In the genomic region with DNA sequence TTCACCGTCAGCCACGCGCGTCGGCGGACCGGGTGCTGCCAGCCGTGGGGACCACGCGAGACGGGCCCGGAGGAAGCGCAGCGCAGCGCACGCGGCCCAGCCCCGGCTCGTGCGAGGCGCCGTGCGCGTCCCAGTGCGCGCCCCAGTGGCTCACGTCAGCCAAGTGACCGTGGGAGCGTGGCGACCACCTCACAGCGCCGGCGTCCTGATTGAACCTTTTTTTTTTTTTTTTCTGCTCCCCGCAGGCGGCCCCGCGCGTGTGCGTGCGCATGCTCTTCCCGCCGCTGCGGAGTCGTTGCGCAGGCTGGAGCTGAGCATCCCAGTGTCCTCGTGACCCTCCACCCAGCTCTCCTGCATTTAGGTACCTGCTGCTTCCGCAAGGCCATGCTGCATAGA, we compare ENCODE assay signal across 7 mouse cellular contexts. TPM values are rescaled to one million over a fixed set of nuclear protein-coding genes. Genes with fewer than 3 reads are reported as not detected.
A peak's percentile ranks its signal among the peaks of the same experiment; 100 is the strongest.
DNase-seq lines count a peak whose midpoint lies in the region; ATAC-seq and TF ChIP-seq lines count a peak whose summit lies in the region.

TSS of gene Lonrf2 (minus strand) at position 235 of the 396 bp plus-strand sequence.

- H3K27ac ChIP-seq in olfactory bulb, adult 2 months (ENCODE audit: insufficient read depth, low read depth, low read length), result peak within 1 kb of the TSS; percentile 79

- H3K4me1 ChIP-seq in megakaryocyte, embryonic 14.5 days, result peaks cover 13% of the 10 kb centered on the region
- H3K4me1 ChIP-seq in olfactory bulb, adult 2 months (ENCODE audit: control insufficient read depth, insufficient read depth, low read length), result no peaks in the 10 kb centered on the region

- intact Hi-C loops in left cerebral cortex, postnatal 25 days (cut with DNase I), result no loop called here

- peaks cover 60% of the 10 kb centered on the region for H3K27me3 ChIP-seq in megakaryocyte, embryonic 14.5 days (replicated peaks)

- TF ChIP-seq CTCF in olfactory bulb, adult 2 months (IDR thresholded peaks at IDR 0.05; ENCODE audit: insufficient read depth, low read depth, low read length), result no peak

- H3K9me3 ChIP-seq in megakaryocyte, embryonic 14.5 days, result peaks cover 13% of the 10 kb centered on the region

- peak within 1 kb of the TSS; percentile 86 for H3K4me3 ChIP-seq in megakaryocyte, embryonic 14.5 days (replicated peaks)
- peak within 1 kb of the TSS; percentile 89 for H3K4me3 ChIP-seq in olfactory bulb, adult 2 months (ENCODE audit: insufficient read depth, low read depth, low read length)

- peak; percentile 50; the same call in 1 of the 2 replicates for TF ChIP-seq POLR2A in olfactory bulb, adult 2 months (IDR thresholded peaks at IDR 0.05; ENCODE audit: insufficient read depth, low read depth, low read length)

- no peak for ATAC-seq in megakaryocyte, adult 5-6 weeks (ENCODE audit: poor library complexity, severe bottlenecking)
- ATAC-seq in monocyte, adult 5-6 weeks (replicated peaks; ENCODE audit: insufficient number of reproducible peaks, low FRiP score, low TSS enrichment, poor library complexity, severe bottlenecking), result no peak

- peak; percentile 19 for DNase-seq in embryo, embryonic 11.5 days (ENCODE audit: low read depth, low spot score)
- DNase-seq in heart, postnatal 4 days, result peak; percentile 32
- peak; percentile 85 to 90 for DNase-seq in left cerebral cortex, postnatal 25 days (ENCODE audit: low spot score in 2 of 2)

- H3K36me3 ChIP-seq in megakaryocyte, embryonic 14.5 days (replicated peaks; ENCODE audit: low read length), result no peaks in the 10 kb centered on the region

- under 1% methylated on average over 47 of the region's 47 CpGs for WGBS in olfactory bulb, adult 2 months

RNA-seq across cellular contexts. Expression of gene Lonrf2, which starts in this region (rescaled TPM):
- polyA plus RNA-seq in megakaryocyte, embryonic 14.5 days (2012; ENCODE audit: insufficient read depth, low replicate concordance), result not detected in 2 replicates
- total RNA-seq in megakaryocyte, adult 5-6 weeks (2015), result 0.11 TPM in 1 of 2 replicates, not detected in the other
- 0.07 and 0.08 TPM in 2 replicates for total RNA-seq in megakaryocyte, adult 5-6 weeks (2017)
- total RNA-seq in heart, postnatal 4 days (2021), result 1 to 10 TPM; 2.4 to 2.5 TPM
- 100 to 1,000 TPM; 120 to 121 TPM for total RNA-seq in left cerebral cortex, postnatal 25 days (2021)
- 59.8 TPM in 1 of 2 replicates, not detected in the other for polyA plus RNA-seq in olfactory bulb, adult 2 months (2012; ENCODE audit: insufficient read depth, insufficient read length, low replicate concordance, missing spikeins)
- total RNA-seq in monocyte, adult 5-6 weeks (2017), result not detected in 3 replicates

Comparison
In these comparisons a context has a peak if more than half of its experiments do, and no peak if none do; other contexts are left out.
1. RNA of gene Lonrf2 (total RNA-seq): 120 to 121 TPM in left cerebral cortex, postnatal 25 days; 2.4 to 2.5 TPM in heart, postnatal 4 days, 0.07 to 0.11 TPM in megakaryocyte, adult 5-6 weeks and not detected in monocyte, adult 5-6 weeks; every median in the first group is over 10 times any median in the second.
2. RNA of gene Lonrf2 (polyA plus RNA-seq): 59.8 TPM in olfactory bulb, adult 2 months; not detected in megakaryocyte, embryonic 14.5 days; every median in the first group is over 10 times any median in the second.
3. DNase-seq: peak in every context shown above with its lines; median percentile 88 in left cerebral cortex, postnatal 25 days; 32 in heart, postnatal 4 days; 19 in embryo, embryonic 11.5 days.